Mouse (Mus musculus): ENCODE measurements around the gene Tcf7l1. TPM values are rescaled to one million over a fixed set of nuclear protein-coding genes. Genes with fewer than 3 reads are reported as not detected.
A peak's percentile ranks its signal among the peaks of the same experiment; 100 is the strongest.

Gene Tcf7l1
- polyA plus RNA-seq, 1 experiment from 2014 or later: 24.2 TPM

DNA sequence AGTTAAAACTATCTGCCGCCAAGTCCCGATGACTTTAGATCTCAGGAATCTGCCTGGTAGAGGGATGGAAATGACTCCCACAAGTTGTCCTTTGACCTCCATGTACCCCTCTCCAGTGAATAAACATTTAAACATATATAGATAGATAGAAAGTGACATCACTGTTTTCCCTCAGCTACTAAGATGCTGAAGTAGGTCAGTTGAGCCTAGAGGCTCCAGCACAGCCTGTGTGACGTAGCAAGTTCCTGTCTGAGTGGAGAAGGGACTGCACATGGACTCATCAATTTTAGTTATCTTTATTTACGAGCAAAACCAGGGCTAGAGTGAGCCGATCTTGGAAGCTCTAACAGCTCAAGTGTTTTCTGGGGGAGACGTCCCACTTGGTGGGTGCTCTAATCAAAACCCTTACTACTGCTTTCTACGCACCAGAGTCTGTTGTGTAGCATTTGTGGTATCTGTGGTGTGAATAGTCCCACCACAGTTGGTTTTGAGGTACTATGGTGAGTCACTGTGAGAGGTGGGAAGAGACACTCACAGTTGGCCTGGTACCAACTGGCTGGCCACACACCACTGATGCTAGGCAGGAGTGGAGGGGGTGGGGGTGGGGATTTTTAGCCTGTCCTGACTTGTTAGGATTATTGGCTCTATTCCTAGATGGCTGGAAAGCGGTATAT lies 129.2 kb downstream of the Tcf7l1 start:
- no peak for DNase-seq (ENCODE audit: low spot score)
- H3K27me3 ChIP-seq (ENCODE audit: low read depth, poor library complexity, severe bottlenecking): no peaks in the 10 kb centered on the region
- 91% methylated on average over 8 of the region's 8 CpGs for WGBS
- no peaks in the 10 kb centered on the region for H3K9me3 ChIP-seq (replicated peaks)
- no peak overlapping the region for H3K4me3 ChIP-seq
- no peaks in the 10 kb centered on the region for H3K36me3 ChIP-seq
- H3K27ac ChIP-seq (replicated peaks): no peak overlapping the region
- peaks cover 23% of the 10 kb centered on the region for H3K4me1 ChIP-seq

DNA sequence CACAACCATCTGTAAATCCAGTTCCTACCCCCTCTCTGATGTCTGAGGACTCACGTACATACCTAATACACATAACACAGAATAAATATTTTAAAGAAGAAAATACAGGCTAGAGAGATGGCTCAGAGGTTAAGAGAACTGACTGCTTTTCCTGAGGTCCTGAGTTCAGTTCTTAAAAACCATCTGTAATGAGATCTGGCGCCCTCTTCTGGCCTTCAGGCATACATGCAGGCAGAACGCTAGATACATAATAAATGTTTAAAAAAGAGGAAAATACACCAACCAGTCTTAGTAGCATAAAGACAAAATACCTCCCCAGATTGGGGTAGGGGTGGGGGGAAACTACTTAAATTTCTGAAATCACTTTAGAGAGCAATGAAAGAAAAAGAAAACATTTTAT lies 131.0 kb downstream of the Tcf7l1 start:
- Histone ChIP-seq H3K9me3 (replicated peaks) (no peaks in the 10 kb centered on the region), H3K4me3 (no peak overlapping the region), H3K27me3 (ENCODE audit: low read depth, poor library complexity, severe bottlenecking) (no peaks in the 10 kb centered on the region), H3K27ac (replicated peaks) (no peak overlapping the region), H3K4me1 (peaks cover 36% of the 10 kb centered on the region), H3K36me3 (no peaks in the 10 kb centered on the region)
- WGBS: 58% methylated on average over 3 of the region's 3 CpGs
- DNase-seq (ENCODE audit: low spot score): no peak

DNA sequence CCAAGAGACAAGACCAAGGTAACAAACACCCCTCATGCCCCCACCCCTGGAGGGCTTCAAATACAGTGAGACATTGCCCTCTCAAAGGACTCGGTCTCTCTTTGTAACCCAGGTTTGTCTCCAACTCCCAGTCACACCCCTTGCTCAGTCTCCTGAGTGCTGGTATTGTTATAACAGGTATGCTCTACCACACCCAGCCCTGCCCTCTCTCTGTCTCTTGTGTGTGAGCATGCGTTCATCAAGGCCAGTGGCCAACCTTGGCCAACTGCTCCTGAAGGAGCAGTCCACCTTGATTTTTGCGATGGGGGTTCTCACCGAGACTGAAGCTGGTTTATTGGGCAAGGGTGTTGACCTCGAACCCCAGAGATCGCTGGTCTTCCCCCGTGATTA lies 133.0 kb downstream of the Tcf7l1 start:
- WGBS: 88% methylated on average over 7 of the region's 7 CpGs
- H3K9me3 ChIP-seq (replicated peaks): no peaks in the 10 kb centered on the region
- no peak overlapping the region for H3K4me3 ChIP-seq
- no peaks in the 10 kb centered on the region for H3K36me3 ChIP-seq
- no peak for DNase-seq (ENCODE audit: low spot score)
- peaks cover 35% of the 10 kb centered on the region for H3K4me1 ChIP-seq
- no peaks in the 10 kb centered on the region for H3K27me3 ChIP-seq (ENCODE audit: low read depth, poor library complexity, severe bottlenecking)
- peak overlapping the region; percentile 70 for H3K27ac ChIP-seq (replicated peaks)

DNA sequence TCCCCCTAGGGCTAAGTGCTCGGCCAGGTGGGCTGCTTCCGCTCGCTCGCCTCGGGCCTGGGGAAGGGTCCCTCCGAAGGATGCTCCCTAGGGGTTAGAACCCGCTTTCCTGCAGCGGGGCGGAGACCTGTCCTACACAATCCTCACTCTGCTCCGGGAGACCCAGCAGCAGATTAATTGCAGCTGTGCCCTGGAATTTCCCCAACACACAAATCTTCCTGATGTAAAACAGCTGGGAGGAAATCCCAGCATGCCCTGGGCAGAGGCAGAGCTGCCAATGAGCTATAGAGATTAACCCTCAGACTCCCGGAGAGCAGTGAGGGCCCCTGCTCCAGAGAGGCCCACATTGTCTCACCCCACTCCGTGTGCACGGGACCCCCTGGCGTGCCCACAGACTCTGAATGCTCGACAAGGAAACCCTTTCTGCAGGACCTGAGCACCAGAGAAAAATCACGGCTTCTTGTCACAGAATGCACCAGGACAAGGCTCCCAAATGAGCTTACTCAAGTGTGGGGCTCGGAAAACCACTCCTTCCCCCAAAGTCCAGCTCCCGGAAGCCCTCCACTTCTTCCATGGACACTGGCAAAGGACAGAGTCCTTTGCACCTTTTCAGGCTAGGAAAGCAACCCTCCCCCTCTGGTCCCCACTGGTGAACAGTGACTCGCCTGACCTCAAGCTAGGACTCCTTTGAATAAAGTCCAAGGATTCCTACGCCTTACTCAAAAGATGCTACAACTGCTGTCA lies 133.6 kb downstream of the Tcf7l1 start:
- DNase-seq (ENCODE audit: low spot score): peak; percentile 57
- WGBS: 40% methylated on average over 20 of the region's 20 CpGs
- Histone ChIP-seq H3K4me3 (peak overlapping the region; percentile 37), H3K27ac (replicated peaks) (peak overlapping the region; percentile 70), H3K27me3 (ENCODE audit: low read depth, poor library complexity, severe bottlenecking) (no peaks in the 10 kb centered on the region), H3K4me1 (peaks cover 35% of the 10 kb centered on the region), H3K36me3 (no peaks in the 10 kb centered on the region), H3K9me3 (replicated peaks) (no peaks in the 10 kb centered on the region)

DNA sequence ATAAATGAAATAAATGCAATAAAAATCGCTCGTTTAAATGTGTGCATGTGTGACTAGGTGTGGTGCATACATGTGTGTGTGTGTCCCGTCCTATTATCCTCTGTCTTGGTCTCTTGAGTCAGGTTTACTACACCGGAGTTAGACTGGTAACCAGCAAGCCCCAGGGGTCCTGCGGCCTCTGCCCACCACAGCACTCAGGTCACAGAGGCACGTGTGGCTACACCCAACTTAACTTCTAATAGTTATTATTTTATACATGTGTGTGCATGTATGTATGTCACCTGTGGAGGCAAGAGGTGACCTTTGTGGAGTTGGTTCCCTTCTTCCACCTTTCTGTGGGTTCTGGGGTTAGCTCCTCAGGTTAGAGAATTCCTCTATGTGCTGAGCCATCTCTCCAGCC lies 134.7 kb downstream of the Tcf7l1 start:
- H3K4me1 ChIP-seq: peaks cover 35% of the 10 kb centered on the region
- WGBS: 90% methylated on average over 6 of the region's 6 CpGs
- H3K27ac ChIP-seq (replicated peaks): no peak overlapping the region
- no peak for DNase-seq (ENCODE audit: low spot score)
- H3K36me3 ChIP-seq: no peaks in the 10 kb centered on the region
- no peak overlapping the region for H3K4me3 ChIP-seq
- no peaks in the 10 kb centered on the region for H3K27me3 ChIP-seq (ENCODE audit: low read depth, poor library complexity, severe bottlenecking)
- no peaks in the 10 kb centered on the region for H3K9me3 ChIP-seq (replicated peaks)

DNA sequence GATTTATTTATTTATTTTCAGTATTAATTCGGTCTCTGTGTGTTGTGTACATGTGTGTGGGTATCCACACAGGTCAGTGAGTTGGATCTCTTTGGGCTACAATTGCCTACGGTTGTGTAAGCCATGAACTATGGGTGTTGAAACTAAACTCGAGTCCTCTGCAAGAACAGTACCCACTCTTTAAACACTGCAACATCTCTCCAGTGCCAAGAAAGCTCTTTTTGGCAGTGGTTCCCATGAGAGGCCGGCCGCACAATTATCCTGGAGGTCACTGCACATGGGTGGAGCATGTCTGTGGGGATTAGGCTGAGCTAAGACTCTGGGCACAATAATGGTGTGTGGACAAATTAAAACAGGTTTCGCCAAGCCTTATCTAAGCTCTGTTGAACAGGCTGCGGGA lies 135.6 kb downstream of the Tcf7l1 start:
- DNase-seq (ENCODE audit: low spot score): no peak
- Histone ChIP-seq H3K4me3 (no peak overlapping the region), H3K4me1 (peaks cover 43% of the 10 kb centered on the region), H3K27ac (replicated peaks) (peak overlapping the region; percentile 35), H3K27me3 (ENCODE audit: low read depth, poor library complexity, severe bottlenecking) (no peaks in the 10 kb centered on the region), H3K36me3 (peaks cover 4% of the 10 kb centered on the region; the same call in 1 of the 2 replicates), H3K9me3 (replicated peaks) (no peaks in the 10 kb centered on the region)
- WGBS: 69% methylated on average over 7 of the region's 7 CpGs

DNA sequence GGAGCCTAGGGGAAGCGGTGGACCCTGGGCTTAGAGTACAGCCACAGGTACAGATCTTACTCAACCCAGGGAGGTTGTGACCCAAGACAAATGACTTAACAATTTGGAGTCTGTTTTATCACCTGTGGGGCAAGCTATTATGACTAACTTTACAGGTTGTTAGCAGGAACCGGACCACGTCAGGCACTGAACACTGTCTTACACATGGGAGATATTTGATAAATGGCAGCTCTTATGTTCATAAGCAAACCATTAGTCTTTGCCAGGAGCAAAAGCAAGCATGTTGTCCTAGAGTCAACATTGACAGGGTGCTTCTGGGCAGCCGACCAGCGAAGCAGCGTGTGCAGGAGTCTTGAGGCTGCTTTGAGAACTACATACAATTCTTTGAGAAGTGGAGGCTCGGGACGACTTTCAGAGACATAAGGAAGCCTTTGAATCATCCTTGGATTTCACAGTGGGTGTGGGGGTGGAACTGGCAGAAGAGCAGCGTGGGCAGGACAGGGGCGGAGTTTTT lies 138.7 kb downstream of the Tcf7l1 start:
- 87% methylated on average over 10 of the region's 10 CpGs for WGBS

DNA sequence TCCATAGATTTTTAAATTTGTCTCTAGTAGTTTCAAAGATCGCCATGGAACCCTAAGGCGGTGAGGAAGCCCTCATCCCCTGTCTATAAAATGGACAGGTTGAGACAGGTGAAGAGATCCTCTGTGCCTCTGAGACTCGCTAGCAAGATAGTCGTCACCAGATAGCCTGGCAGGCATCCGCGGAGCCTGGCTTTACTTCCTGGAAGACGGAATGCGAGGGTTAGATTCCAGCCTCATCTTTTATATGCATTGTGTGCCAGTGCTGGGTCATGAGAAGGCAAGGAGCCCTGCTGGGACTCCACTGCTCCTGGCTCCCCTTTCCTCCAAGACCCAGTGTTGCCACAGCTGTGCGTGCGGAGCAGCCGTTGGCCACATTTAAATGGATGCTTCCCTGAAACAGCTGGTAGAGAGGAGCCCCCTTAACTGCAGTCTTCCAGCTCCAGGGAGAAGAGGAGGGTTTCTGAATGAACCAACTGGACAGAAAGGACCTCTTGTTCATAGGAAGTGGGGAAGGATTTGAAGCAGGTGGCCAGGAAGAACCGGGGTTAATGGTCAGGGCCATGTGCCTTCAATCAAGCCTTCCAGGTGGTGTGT lies 141.0 kb downstream of the Tcf7l1 start:
- H3K4me1 ChIP-seq: peaks cover 14% of the 10 kb centered on the region
- no peaks in the 10 kb centered on the region for H3K9me3 ChIP-seq (replicated peaks)
- no peak overlapping the region for H3K27ac ChIP-seq (replicated peaks)
- DNase-seq (ENCODE audit: low spot score): no peak
- peaks cover 10% of the 10 kb centered on the region for H3K36me3 ChIP-seq
- H3K27me3 ChIP-seq (ENCODE audit: low read depth, poor library complexity, severe bottlenecking): no peaks in the 10 kb centered on the region
- no peak overlapping the region for H3K4me3 ChIP-seq
- WGBS: 65% methylated on average over 12 of the region's 12 CpGs

More for the DNA sequence above, 138.7 kb downstream of the Tcf7l1 start:
- no peaks in the 10 kb centered on the region for H3K27me3 ChIP-seq (ENCODE audit: low read depth, poor library complexity, severe bottlenecking)
- no peak overlapping the region for H3K4me3 ChIP-seq
- H3K4me1 ChIP-seq: peaks cover 34% of the 10 kb centered on the region
- no peak for DNase-seq (ENCODE audit: low spot score)
- peaks cover 10% of the 10 kb centered on the region for H3K36me3 ChIP-seq
- H3K27ac ChIP-seq (replicated peaks): no peak overlapping the region
- H3K9me3 ChIP-seq (replicated peaks): no peaks in the 10 kb centered on the region

DNA sequence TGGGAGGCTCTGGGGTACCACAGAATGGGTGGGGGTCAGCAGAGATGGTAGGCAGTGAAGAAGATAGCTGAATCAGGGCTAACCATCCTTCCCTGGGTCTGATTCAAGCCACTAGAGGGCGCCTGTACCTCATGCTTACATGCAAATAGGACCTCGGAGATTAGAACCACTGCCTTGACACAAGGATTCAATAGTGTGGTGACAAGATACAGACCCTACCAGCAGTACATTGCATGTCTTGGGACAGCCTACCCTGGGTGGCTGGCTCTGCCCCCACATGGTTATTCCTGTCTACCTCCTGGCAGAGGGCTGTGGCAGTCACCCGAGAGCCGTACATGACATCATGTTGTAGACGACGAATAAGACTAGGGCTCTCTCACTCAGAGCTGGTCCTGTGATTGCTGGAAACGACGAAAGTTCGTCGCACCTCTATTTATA lies 141.7 kb downstream of the Tcf7l1 start:
- 70% methylated on average over 10 of the region's 10 CpGs for WGBS
- no peak overlapping the region for H3K27ac ChIP-seq (replicated peaks)

DNA sequence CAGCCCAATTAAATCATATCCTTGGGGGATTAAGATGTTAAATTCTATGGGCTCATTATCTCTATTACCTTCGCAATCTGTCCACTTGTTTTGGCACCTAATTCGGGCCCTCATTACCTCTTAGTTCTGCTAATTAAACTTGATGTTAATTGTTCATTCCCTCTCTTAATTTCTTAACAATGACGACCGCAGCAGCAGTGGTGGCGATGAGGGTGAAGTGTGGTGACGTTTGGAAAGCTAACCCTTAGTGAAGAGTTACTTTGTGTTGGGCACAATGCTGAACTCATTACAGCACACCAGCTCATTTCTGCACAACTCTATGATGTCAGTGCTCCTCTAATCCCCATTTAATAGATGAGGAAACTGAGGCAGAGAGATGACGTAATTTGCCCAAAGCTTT lies 143.7 kb downstream of the Tcf7l1 start:
- Histone ChIP-seq H3K4me3 (no peak overlapping the region), H3K27me3 (ENCODE audit: low read depth, poor library complexity, severe bottlenecking) (no peaks in the 10 kb centered on the region), H3K27ac (replicated peaks) (no peak overlapping the region), H3K4me1 (peaks cover 14% of the 10 kb centered on the region), H3K36me3 (peaks cover 17% of the 10 kb centered on the region), H3K9me3 (replicated peaks) (no peaks in the 10 kb centered on the region)
- DNase-seq (ENCODE audit: low spot score): no peak
- WGBS: 88% methylated on average over 7 of the region's 7 CpGs

More for the DNA sequence above, 141.7 kb downstream of the Tcf7l1 start:
- H3K4me1 ChIP-seq: peaks cover 14% of the 10 kb centered on the region
- no peak overlapping the region for H3K4me3 ChIP-seq
- H3K36me3 ChIP-seq: peaks cover 10% of the 10 kb centered on the region
- no peaks in the 10 kb centered on the region for H3K9me3 ChIP-seq (replicated peaks)
- H3K27me3 ChIP-seq (ENCODE audit: low read depth, poor library complexity, severe bottlenecking): no peaks in the 10 kb centered on the region
- DNase-seq (ENCODE audit: low spot score): peak; percentile 73

DNA sequence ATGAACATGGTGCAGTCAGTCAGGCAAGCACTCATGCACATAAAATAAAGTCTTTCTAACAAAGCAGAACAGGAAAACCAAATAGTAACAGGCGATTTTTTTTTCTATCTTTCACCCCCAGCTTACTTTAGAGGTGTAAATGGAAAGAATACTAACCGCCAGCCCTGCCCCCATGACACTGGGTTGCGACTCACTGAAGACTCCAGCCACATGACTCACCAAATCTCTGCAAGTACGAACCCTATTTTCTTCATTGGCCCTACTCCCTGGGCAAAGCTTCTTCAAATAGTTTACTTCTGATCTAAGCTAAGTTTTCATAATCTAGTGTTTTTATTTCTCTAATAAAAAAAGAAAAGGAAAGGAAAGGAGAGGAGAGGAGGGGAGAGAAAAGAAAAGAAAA lies 144.5 kb downstream of the Tcf7l1 start:
- Histone ChIP-seq H3K27me3 (ENCODE audit: low read depth, poor library complexity, severe bottlenecking) (no peaks in the 10 kb centered on the region), H3K9me3 (replicated peaks) (no peaks in the 10 kb centered on the region), H3K4me3 (no peak overlapping the region), H3K36me3 (peaks cover 19% of the 10 kb centered on the region), H3K4me1 (peaks cover 14% of the 10 kb centered on the region), H3K27ac (replicated peaks) (no peak overlapping the region)
- DNase-seq (ENCODE audit: low spot score): no peak
- 82% methylated on average over 4 of the region's 4 CpGs for WGBS

DNA sequence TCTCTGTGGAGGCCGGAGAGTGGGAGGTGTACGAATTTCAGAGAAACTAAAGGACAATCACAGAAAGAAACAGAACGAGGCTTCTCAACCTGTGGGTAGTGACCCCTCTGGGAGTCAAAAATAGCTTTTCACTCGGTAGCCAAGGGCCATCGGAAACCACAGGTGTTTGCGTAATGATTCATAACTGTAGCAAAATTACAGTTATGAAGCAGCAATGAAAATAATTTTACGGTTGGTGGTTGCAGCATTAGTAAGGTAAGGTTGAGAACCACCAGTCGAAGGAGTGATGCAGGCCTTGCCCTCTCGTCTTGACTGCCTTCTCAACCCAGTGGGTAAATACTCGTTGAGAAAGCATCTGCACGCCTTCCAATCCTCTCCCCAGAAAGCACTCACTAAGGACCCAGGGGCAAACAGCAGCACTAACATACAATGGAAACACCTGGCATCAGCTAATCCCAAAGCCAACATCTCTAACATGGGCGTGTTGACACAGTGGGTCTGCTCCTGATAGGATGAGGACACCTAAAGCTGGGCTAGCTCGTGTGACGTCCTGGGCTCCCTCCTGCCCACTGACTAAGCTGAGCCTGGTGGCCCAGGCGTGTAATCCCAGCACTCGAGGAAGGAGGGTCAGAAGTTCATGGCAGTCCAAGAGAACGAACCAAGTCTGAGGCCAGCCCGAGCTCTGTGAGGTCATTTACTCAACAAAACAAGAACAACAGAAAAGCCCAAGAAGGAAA lies 147.7 kb downstream of the Tcf7l1 start:
- 85% methylated on average over 18 of the region's 18 CpGs for WGBS
- Histone ChIP-seq H3K9me3 (replicated peaks) (no peaks in the 10 kb centered on the region), H3K4me1 (peaks cover under 1% of the 10 kb centered on the region; the same call in 1 of the 2 replicates), H3K36me3 (0 out of 2 replicates have a peak, but pooled peaks cover 8% of the 10 kb centered on the region), H3K27ac (replicated peaks) (no peak overlapping the region), H3K27me3 (ENCODE audit: low read depth, poor library complexity, severe bottlenecking) (no peaks in the 10 kb centered on the region), H3K4me3 (no peak overlapping the region)
- DNase-seq (ENCODE audit: low spot score): no peak
